Mouse (Mus musculus) brown adipose tissue, adult 24 weeks (tissue): ENCODE data around the gene Rnase12. TPM values are rescaled to one million over a fixed set of nuclear protein-coding genes. Genes with fewer than 3 reads are reported as not detected.
"Not testable (repeated sequence)": the region's sequence is repeated elsewhere in the genome, so short reads cannot be mapped to it uniquely, and the experiment has no call there.

ENCODE experiments used
- H3K27ac ChIP-seq: fragments of 200-500 bp; replicated peaks from 2 replicates; pipeline ENCODE4 v1.5.1; 2012; ENCODE audit warnings: low read depth, mild to moderate bottlenecking, low read length
- H3K4me1 ChIP-seq: fragments of 200-500 bp; 2 replicates; pipeline ENCODE4 v1.6.1; 2012; ENCODE audit warnings: low read length, mixed read lengths; ENCODE audit not compliant: control insufficient read depth, insufficient read depth, insufficient read length
- H3K4me3 ChIP-seq: fragments of 200-500 bp; 2 replicates; pipeline ENCODE4 v1.5.1; 2012; ENCODE audit warnings: low read depth, mild to moderate bottlenecking, low read length, moderate library complexity; ENCODE audit not compliant: insufficient read depth
- polyA plus RNA-seq: library from polyadenylated mRNA; stranded (reverse); fragments of >200 nt; gene quantifications from 2 replicates; pipeline ENCODE4 v1.2.4, GENCODE M21; 2012; ENCODE audit not compliant: missing spikeins, insufficient read depth, insufficient read length

Rnase12 gene
- polyA plus RNA-seq, 1 experiment, result not detected

DNA sequence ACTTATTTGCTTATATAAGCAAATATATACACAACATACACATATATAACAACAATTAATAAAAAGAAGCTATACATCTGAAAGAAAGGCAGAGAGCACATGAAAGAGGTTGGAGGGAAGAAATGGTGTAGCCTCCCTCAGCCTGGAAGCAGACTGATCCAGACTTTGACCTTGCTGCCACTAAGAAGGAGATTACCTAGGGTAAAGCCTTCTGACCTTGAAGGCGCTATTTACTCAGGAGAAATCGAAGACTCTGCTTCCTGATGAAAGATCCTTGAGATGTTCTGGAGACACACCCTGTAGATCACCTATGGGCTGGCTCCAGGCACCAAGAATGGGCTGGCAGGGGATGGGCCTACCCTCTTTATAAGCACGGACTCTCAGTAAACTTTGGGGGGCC, 42.7 kb downstream of the Rnase12 start:
- H3K27ac ChIP-seq, H3K4me3 ChIP-seq, H3K4me1 ChIP-seq: not testable (repeated sequence)

DNA sequence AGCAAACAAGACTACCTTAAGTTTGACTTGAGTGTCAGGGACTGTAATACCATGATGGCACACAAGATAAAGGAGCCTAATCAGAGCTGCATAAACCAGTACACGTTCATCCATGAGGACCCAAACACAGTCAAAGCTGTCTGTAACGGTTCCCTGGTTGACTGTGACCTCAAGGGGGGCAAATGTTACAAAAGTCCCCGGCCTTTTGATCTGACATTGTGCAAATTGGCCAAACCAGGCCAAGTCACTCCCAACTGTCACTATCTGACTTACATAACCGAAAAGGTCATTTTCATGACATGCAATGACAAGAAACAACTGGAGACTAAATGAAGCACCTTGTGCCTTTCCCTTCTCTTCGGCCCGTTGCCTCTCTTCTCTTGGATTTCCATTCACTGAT, 47.9 kb downstream of the Rnase12 start:
- peaks cover 14% of the 10 kb centered on the region for H3K4me1 ChIP-seq
- H3K4me3 ChIP-seq, result no peak overlapping the region
- H3K27ac ChIP-seq, result peak overlapping the region; percentile 99

DNA sequence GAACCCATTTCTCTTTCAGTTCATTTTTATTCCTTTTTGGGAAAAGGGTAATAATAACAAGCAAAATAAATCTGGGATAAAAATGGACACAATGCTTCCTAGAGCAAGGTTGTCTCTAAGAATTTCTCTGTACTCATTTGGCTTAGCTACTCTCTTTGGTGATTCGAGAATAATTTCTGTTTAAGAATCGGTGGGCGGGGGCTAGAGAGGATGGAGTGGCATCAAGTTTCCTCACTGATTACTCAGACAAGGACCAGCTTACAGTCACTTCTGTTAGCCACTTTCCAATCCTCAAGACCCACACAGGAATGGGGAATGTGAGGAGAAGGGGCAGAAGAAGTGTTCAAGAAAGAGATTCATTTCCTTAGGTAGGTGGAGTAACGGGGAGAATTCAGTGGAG, 48.7 kb downstream of the Rnase12 start:
- Histone ChIP-seq H3K4me1 (peaks cover 16% of the 10 kb centered on the region), H3K4me3 (no peak overlapping the region), H3K27ac (peak overlapping the region; percentile 99)

DNA sequence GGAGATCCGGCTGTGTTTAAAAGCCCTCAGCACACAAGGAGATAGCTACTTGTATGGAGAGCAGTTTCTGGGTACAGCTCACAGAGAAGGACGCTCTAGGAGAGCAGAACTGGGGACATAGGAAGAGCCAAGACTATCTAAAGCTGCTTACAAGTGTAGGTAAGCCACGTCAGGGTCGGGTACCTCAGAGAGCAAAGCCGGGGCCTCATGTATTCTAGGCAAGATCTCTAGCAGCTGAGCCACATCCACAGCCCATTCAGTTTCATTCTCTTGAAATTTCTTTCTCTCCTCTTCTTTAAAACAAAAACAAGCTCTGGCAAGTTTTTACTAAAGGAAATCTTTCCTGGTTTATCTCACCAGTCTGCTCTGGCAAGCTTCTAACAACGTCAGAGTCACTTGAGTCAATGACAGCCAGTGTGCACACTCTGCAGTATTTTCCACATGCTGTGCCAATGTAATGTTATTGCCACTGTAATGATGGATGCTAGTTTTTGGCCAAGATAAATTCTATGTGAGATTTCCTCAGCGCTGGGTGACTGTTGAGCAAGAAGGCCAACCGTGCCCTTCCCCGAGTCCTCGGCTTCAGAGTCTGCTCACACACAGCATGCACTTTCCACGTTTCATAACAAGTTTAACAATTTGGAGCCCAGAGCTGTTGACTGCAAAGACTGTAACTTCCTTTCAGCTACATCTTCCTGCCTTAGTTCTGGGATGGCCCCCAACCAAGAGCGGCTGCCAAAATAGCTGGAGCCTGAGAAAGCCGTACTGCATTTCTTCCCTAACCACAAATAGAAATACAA, 49.3 kb downstream of the Rnase12 start:
- peak overlapping the region; percentile 7; the same call in 1 of the 2 replicates for H3K4me3 ChIP-seq
- peaks cover 16% of the 10 kb centered on the region for H3K4me1 ChIP-seq
- peak overlapping the region; percentile 99 for H3K27ac ChIP-seq

DNA sequence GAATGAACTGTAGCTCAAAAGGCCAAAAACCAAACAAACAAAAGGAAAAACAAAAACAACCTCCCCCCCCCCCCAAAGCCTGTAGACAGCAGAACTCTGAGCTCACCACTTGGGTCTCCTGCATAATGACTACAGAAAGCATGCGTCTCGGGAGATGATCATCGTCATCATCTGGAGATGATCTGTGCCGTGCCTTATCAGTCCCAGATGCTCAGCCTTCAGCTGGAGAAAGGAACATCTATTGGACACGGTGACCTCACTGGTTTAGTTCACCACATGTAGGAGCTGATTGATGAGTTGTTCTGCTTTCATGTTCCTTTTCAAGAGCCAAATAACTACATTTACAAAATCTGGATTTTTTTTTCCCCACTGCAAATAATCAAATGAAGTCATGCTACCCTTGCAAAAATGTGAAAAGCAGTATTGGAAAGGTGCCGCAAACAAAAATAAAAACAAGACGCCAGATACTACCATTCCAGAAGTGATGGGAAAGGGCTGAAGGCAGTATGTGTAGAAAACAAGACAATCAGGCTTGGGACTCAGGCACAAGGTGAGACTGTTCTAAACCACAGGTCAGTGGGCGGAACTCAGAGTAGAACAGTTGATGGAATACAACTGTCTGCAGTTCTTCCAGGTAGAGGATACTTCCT, 50.2 kb downstream of the Rnase12 start, which contains the start of gene Rnase10:
Gene Rnase10 (plus strand): TSS at position 600 of the 650 bp plus-strand sequence.
- Histone ChIP-seq H3K4me1 (peaks cover 16% of the 10 kb centered on the region), H3K4me3 (peak within 1 kb of the TSS; percentile 7; the same call in 1 of the 2 replicates), H3K27ac (peak within 1 kb of the TSS; percentile 99)

Other genes starting within 250 kb of the Rnase12 start
- gene Ccnb1ip1, start 249.9 kb downstream of the Rnase12 start, polyA plus RNA-seq, result not detected in 2 replicates
- 12.6 and 13.2 TPM in 2 replicates for gene Parp2, start 249.8 kb downstream of the Rnase12 start, polyA plus RNA-seq
- gene Tep1, start 187.1 kb downstream of the Rnase12 start, polyA plus RNA-seq, result 29.1 and 29.6 TPM in 2 replicates
- 0.32 and 1.4 TPM in 2 replicates for gene Klhl33, start 160.2 kb downstream of the Rnase12 start, polyA plus RNA-seq
- 59.2 and 66.9 TPM in 2 replicates for gene Osgep, start 132.8 kb downstream of the Rnase12 start, polyA plus RNA-seq
- 31.0 and 35.3 TPM in 2 replicates for gene Apex1, start 132.7 kb downstream of the Rnase12 start, polyA plus RNA-seq
- gene Pip4p1, start 126.8 kb downstream of the Rnase12 start, polyA plus RNA-seq, result 44.2 and 46.1 TPM in 2 replicates
- gene Pnp, start 126.6 kb downstream of the Rnase12 start, polyA plus RNA-seq, result 84.3 and 92.4 TPM in 2 replicates
- 11.9 and 19.3 TPM in 2 replicates for gene Gm49342, start 113.1 kb downstream of the Rnase12 start, polyA plus RNA-seq
- 3.5 and 5.1 TPM in 2 replicates for gene Pnp2, start 101.7 kb downstream of the Rnase12 start, polyA plus RNA-seq
- gene Rnase10, start 49.9 kb downstream of the Rnase12 start, polyA plus RNA-seq, result 0.91 TPM in 1 of 2 replicates, not detected in the other
- gene Rnase9, start 15.8 kb downstream of the Rnase12 start, polyA plus RNA-seq, result not detected in 2 replicates
- gene Rnase11, start 7.5 kb downstream of the Rnase12 start, polyA plus RNA-seq, result not detected in 2 replicates
- gene Olfr750, start 16.8 kb upstream of the Rnase12 start, polyA plus RNA-seq, result not detected in 2 replicates
- gene Rnase4, start 33.4 kb upstream of the Rnase12 start, polyA plus RNA-seq, result 69.1 and 78.8 TPM in 2 replicates
- 2.1 and 8.7 TPM in 2 replicates for gene Ang, start 33.5 kb upstream of the Rnase12 start, polyA plus RNA-seq
- not detected in 2 replicates for gene Eddm3b, start 56.8 kb upstream of the Rnase12 start, polyA plus RNA-seq
- gene Rnase6, start 66.2 kb upstream of the Rnase12 start, polyA plus RNA-seq, result 1.3 TPM in 1 of 2 replicates, not detected in the other
- gene Rnase1, start 89.1 kb upstream of the Rnase12 start, polyA plus RNA-seq, result not detected in 2 replicates
- not detected in 2 replicates for gene Rnase2b, start 104.6 kb upstream of the Rnase12 start, polyA plus RNA-seq
- gene Ang2, start 141.5 kb upstream of the Rnase12 start, polyA plus RNA-seq, result not detected in 2 replicates
- gene Ear14, start 145.7 kb upstream of the Rnase12 start, polyA plus RNA-seq, result not detected in 2 replicates
- not detected in 2 replicates for gene Rnase2a, start 198.5 kb upstream of the Rnase12 start, polyA plus RNA-seq